Mouse (Mus musculus) gastrocnemius, postnatal 25 days (tissue): ENCODE data around the gene Tle4. TPM values are rescaled to one million over a fixed set of nuclear protein-coding genes. Genes with fewer than 3 reads are reported as not detected.

ENCODE experiments used
- DNase-seq: peaks from one replicate; pipeline ENCODE4 v3.0.0; 2022
- total RNA-seq, 2 experiments: library from RNA; stranded (reverse); gene quantifications; 1 replicate in 1 of 2; 2 replicates in 1 of 2; pipeline ENCODE4 v1.2.3; 2021

Gene Tle4
- total RNA-seq, 2 experiments from 2014 or later, result 15.2 to 18.6 TPM

GRCm38 (mm10) chr19:14463281-14464079, 134.4 kb downstream of the Tle4 start:
- no peak for DNase-seq

GRCm38 (mm10) chr19:14453486-14453885, 144.4 kb downstream of the Tle4 start:
- no peak for DNase-seq

GRCm38 (mm10) chr19:14451329-14451728, 146.5 kb downstream of the Tle4 start:
- no peak for DNase-seq

GRCm38 (mm10) chr19:14449738-14450137, 148.1 kb downstream of the Tle4 start:
- no peak for DNase-seq

GRCm38 (mm10) chr19:14448586-14448985, 149.3 kb downstream of the Tle4 start:
- no peak for DNase-seq

GRCm38 (mm10) chr19:14447474-14447873, 150.4 kb downstream of the Tle4 start:
- DNase-seq, result no peak

GRCm38 (mm10) chr19:14441861-14442260, 156.0 kb downstream of the Tle4 start:
- no peak for DNase-seq

- no peak for DNase-seq
These were observed 160.6 kb downstream of the Tle4 start for GRCm38 (mm10) chr19:14437226-14437625.

- no peak for DNase-seq
These were observed 161.3 kb downstream of the Tle4 start for GRCm38 (mm10) chr19:14436567-14436966.

GRCm38 (mm10) chr19:14435681-14436376, 162.0 kb downstream of the Tle4 start:
- no peak for DNase-seq

GRCm38 (mm10) chr19:14433900-14434299, 164.0 kb downstream of the Tle4 start:
- no peak for DNase-seq

- no peak for DNase-seq
These were observed 165.4 kb downstream of the Tle4 start for GRCm38 (mm10) chr19:14432436-14432835.

- no peak for DNase-seq
These were observed 170.9 kb downstream of the Tle4 start for GRCm38 (mm10) chr19:14426920-14427319.

GRCm38 (mm10) chr19:14426244-14426868, 171.5 kb downstream of the Tle4 start:
- no peak for DNase-seq

- DNase-seq, result no peak
These were observed 172.7 kb downstream of the Tle4 start for GRCm38 (mm10) chr19:14425122-14425521.

- DNase-seq, result no peak
These were observed 173.6 kb downstream of the Tle4 start for GRCm38 (mm10) chr19:14424016-14424964.

GRCm38 (mm10) chr19:14421691-14422090, 176.2 kb downstream of the Tle4 start:
- no peak for DNase-seq

- no peak for DNase-seq
These were observed 178.0 kb downstream of the Tle4 start for GRCm38 (mm10) chr19:14419886-14420285.

GRCm38 (mm10) chr19:14416845-14417244, 181.0 kb downstream of the Tle4 start:
- no peak for DNase-seq

GRCm38 (mm10) chr19:14415996-14416395, 181.9 kb downstream of the Tle4 start:
- DNase-seq, result no peak

GRCm38 (mm10) chr19:14414957-14415356, 182.9 kb downstream of the Tle4 start:
- DNase-seq, result no peak

- DNase-seq, result no peak
These were observed 191.2 kb downstream of the Tle4 start for GRCm38 (mm10) chr19:14406603-14407002.
